Mouse (Mus musculus) hematopoietic stem cell, adult 5-6 weeks (primary cell): ENCODE data around the gene Apbb2. TPM values are rescaled to one million over a fixed set of nuclear protein-coding genes. Genes with fewer than 3 reads are reported as not detected.
A peak's percentile ranks its signal among the peaks of the same experiment; 100 is the strongest.
"Not testable (repeated sequence)": the region's sequence is repeated elsewhere in the genome, so short reads cannot be mapped to it uniquely, and the experiment has no call there.

Experiments
- ATAC-seq, 2 experiments: fragments of 125-278 bp in 1 of 2; replicated peaks in 1 of 2; 2 replicates each; pipeline ENCODE4 v1.8.0; 2016 to 2017; ENCODE audit warnings: inconsistent platforms in 2 of 2, mild to moderate bottlenecking in 2 of 2, moderate number of reproducible peaks in 2 of 2, low read depth in 1 of 2, moderate TSS enrichment in 1 of 2; ENCODE audit not compliant: low FRiP score in 2 of 2, poor library complexity in 2 of 2, severe bottlenecking in 2 of 2, insufficient read depth in 1 of 2, low TSS enrichment in 1 of 2
- total RNA-seq: library from RNA; stranded (forward); fragments of 172-1452, 232-1000 nt; gene quantifications from 2 replicates; pipeline ENCODE4 v1.2.3, GENCODE M21; 2017

Apbb2 gene
- total RNA-seq, 1 experiment from 2014 or later, result 5.2 TPM

- no peak for ATAC-seq
Measured at GRCm38 (mm10) chr5:66298856-66299255, 319.7 kb downstream of the Apbb2 start.

- ATAC-seq, result no peak
Measured at GRCm38 (mm10) chr5:66296116-66296515, 322.5 kb downstream of the Apbb2 start.

GRCm38 (mm10) chr5:66294952-66295351 is 323.6 kb downstream of the Apbb2 start:
- ATAC-seq, result no peak

GRCm38 (mm10) chr5:66294106-66294625 is 324.4 kb downstream of the Apbb2 start:
- ATAC-seq, result peak in 1 of 2 experiments; percentile 17; a peak in 1 of 4 replicates

GRCm38 (mm10) chr5:66280742-66281141 is 337.8 kb downstream of the Apbb2 start:
- no peak for ATAC-seq

GRCm38 (mm10) chr5:66279650-66280049 is 338.9 kb downstream of the Apbb2 start:
- peak; percentile 74 to 86 for ATAC-seq

- ATAC-seq, result no peak
Measured at GRCm38 (mm10) chr5:66274417-66274816, 344.2 kb downstream of the Apbb2 start.

- ATAC-seq, result no peak
Measured at GRCm38 (mm10) chr5:66271141-66271540, 347.4 kb downstream of the Apbb2 start.

GRCm38 (mm10) chr5:66269616-66270015 is 349.0 kb downstream of the Apbb2 start:
- ATAC-seq, result no peak

- no peak for ATAC-seq
Measured at GRCm38 (mm10) chr5:66263398-66263797, 355.2 kb downstream of the Apbb2 start.

- no peak for ATAC-seq
Measured at GRCm38 (mm10) chr5:66262475-66262874, 356.1 kb downstream of the Apbb2 start.

GRCm38 (mm10) chr5:66259756-66260448 is 358.7 kb downstream of the Apbb2 start, which contains the start of gene Nsun7:
Gene Nsun7 (plus strand): TSS chr5:66259897.
- ATAC-seq, result peak; percentile 75 to 82

- ATAC-seq, result not testable (repeated sequence)
Measured at GRCm38 (mm10) chr5:66259431-66259755, 359.2 kb downstream of the Apbb2 start.

- ATAC-seq, result no peak
Measured at GRCm38 (mm10) chr5:66259000-66259399, 359.6 kb downstream of the Apbb2 start.

- ATAC-seq, result no peak
Measured at GRCm38 (mm10) chr5:66255044-66255443, 363.5 kb downstream of the Apbb2 start.

GRCm38 (mm10) chr5:66253219-66253618 is 365.4 kb downstream of the Apbb2 start:
- no peak for ATAC-seq
